Mouse (Mus musculus) kidney, postnatal 0 days (tissue): ENCODE data around the gene Raly. TPM values are rescaled to one million over a fixed set of nuclear protein-coding genes. Genes with fewer than 3 reads are reported as not detected.
"Not testable (repeated sequence)": the region's sequence is repeated elsewhere in the genome, so short reads cannot be mapped to it uniquely, and the experiment has no call there.

ENCODE experiments used
- ATAC-seq: fragments of 200-750 bp; cut with Nextera tagmentation; replicated peaks from 2 replicates; pipeline ENCODE4 v1.8.0; 2017; ENCODE audit warnings: low read depth, moderate number of reproducible peaks, moderate TSS enrichment, moderate library complexity; ENCODE audit not compliant: low FRiP score
- DNase-seq: peaks from one replicate; pipeline ENCODE4 v3.0.0-alpha.2; 2016; ENCODE audit warnings: low spot score
- H3K27ac ChIP-seq: fragments of 300-500 bp; sonication (generic); 2 replicates; pipeline ENCODE4 v1.5.1; 2014; ENCODE audit warnings: mild to moderate bottlenecking
- H3K27me3 ChIP-seq: fragments of 300-500 bp; sonication (generic); 2 replicates; pipeline ENCODE4 v1.6.1; 2014; ENCODE audit warnings: low read length, mixed read lengths; ENCODE audit not compliant: insufficient read depth
- H3K36me3 ChIP-seq: fragments of 300-500 bp; sonication (generic); 2 replicates; pipeline ENCODE4 v1.6.1; 2014; ENCODE audit warnings: low read length, mixed read lengths; ENCODE audit not compliant: insufficient read depth
- H3K4me1 ChIP-seq: fragments of 300-500 bp; sonication (generic); replicated peaks from 2 replicates; pipeline ENCODE4 v1.6.1; 2014; ENCODE audit warnings: antibody characterized with exemption, low read length, mixed read lengths; ENCODE audit not compliant: insufficient read depth
- H3K4me2 ChIP-seq: fragments of 300-500 bp; sonication (generic); 2 replicates; pipeline ENCODE4 v1.6.1; 2014; ENCODE audit warnings: mild to moderate bottlenecking, low read length, moderate library complexity, mixed read lengths
- H3K4me3 ChIP-seq: fragments of 300-500 bp; sonication (generic); replicated peaks from 2 replicates; pipeline ENCODE4 v1.5.1; 2014; ENCODE audit warnings: low read depth, low read length
- H3K9ac ChIP-seq: fragments of 300-500 bp; sonication (generic); 2 replicates; pipeline ENCODE4 v1.6.1; 2014; ENCODE audit warnings: low read depth, low read length
- H3K9me3 ChIP-seq: fragments of 300-500 bp; sonication (generic); replicated peaks from 2 replicates; pipeline ENCODE4 v1.6.1; 2016; ENCODE audit warnings: low read length, inconsistent platforms, mixed read lengths
- CTCF ChIP-seq: IDR thresholded peaks from 2 replicates; pipeline ENCODE4 v1.5.1; 2016; ENCODE audit warnings: antibody characterized with exemption, low read depth, mild to moderate bottlenecking, moderate library complexity
- WGBS: fragments of 180-500 bp; shearing (Covaris S2); extraction: QIAGEN DNeasy Blood & Tissue Kit; methylation state at CpG from one replicate; pipeline ENCODE4 v1.1.7; 2014; 5-methylcytosine and 5-hydroxymethylcytosine counted together
- polyA plus RNA-seq: library from polyadenylated mRNA; unstranded; fragments of >200 nt; fragmentation: Nextera tagmentation; extraction: Ambion mirVana; gene quantifications from 2 replicates; pipeline ENCODE4 v1.2.1, GENCODE M21; 2015

Gene Raly
- polyA plus RNA-seq, 1 experiment from 2014 or later, result 31.6 TPM

- no peak for DNase-seq
- H3K4me1 ChIP-seq, result 0 out of 2 replicates have a peak, but pooled peaks cover 6% of the 10 kb centered on the region
- H3K4me2 ChIP-seq, result peak overlapping the region; percentile 64
- TF ChIP-seq CTCF, result no peak
- H3K4me3 ChIP-seq, result peak overlapping the region; percentile 86
- no peaks in the 10 kb centered on the region for H3K9me3 ChIP-seq
- no peak for ATAC-seq
- H3K36me3 ChIP-seq, result peaks cover under 1% of the 10 kb centered on the region; the same call in 1 of the 2 replicates
- no peak overlapping the region for H3K27ac ChIP-seq
- WGBS, result 8% methylated on average over 12 of the region's 12 CpGs
- no peaks in the 10 kb centered on the region for H3K27me3 ChIP-seq
- H3K9ac ChIP-seq, result peak overlapping the region; percentile 49; the same call in 1 of the 2 replicates
These were observed 102.1 kb downstream of the Raly start for GRCm38 (mm10) chr2:154893045-154893385.

DNA sequence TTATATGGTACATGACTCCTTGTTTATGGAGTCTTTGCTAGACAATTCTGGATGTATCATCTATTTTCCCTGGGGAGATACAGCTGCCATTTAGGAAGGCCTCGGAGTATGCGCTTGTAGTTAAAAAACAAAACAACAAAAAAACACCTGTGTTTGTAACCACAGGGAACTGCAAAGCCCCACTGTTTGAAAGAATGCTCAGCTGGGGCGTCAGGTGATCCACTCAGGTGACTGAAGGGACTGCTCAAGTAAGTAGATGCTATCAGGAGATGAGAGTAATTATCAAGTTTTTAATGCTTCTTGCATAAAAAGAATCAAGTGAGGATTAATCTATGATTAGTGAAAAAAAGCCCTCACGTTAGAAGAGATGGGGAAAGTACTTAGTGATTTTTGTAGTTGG, 102.7 kb downstream of the Raly start:
- H3K36me3 ChIP-seq, result no peaks in the 10 kb centered on the region
- no peak overlapping the region for H3K27ac ChIP-seq
- no peak overlapping the region for H3K9ac ChIP-seq
- H3K4me2 ChIP-seq, result peak overlapping the region; percentile 64; the same call in 1 of the 2 replicates
- WGBS, result 66% methylated on average over 4 of the region's 4 CpGs
- DNase-seq, result no peak
- no peak for TF ChIP-seq CTCF
- H3K4me3 ChIP-seq, result no peak overlapping the region
- 0 out of 2 replicates have a peak, but pooled peaks cover 6% of the 10 kb centered on the region for H3K4me1 ChIP-seq
- no peak for ATAC-seq
- no peaks in the 10 kb centered on the region for H3K9me3 ChIP-seq
- H3K27me3 ChIP-seq, result no peaks in the 10 kb centered on the region

DNA sequence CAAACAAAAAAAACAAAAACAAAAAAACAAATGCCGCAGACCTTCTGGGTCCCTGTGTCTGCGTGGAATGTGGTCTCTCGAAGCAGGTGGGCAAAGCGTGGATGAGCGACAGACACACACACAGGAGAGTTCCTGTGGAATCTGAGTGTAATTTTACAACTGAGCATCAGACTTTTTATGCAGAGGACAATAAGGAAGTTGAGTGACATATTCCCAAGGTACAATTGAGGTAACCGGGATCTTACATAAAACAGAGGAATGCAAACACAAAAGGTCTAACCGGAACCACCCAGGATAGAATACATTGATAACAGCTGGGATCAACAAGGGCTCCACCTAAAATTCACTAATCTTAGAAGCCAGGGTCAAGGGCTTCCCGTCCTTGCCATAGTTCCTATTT, 108.1 kb downstream of the Raly start:
- H3K27me3 ChIP-seq, ATAC-seq: not testable (repeated sequence)

DNA sequence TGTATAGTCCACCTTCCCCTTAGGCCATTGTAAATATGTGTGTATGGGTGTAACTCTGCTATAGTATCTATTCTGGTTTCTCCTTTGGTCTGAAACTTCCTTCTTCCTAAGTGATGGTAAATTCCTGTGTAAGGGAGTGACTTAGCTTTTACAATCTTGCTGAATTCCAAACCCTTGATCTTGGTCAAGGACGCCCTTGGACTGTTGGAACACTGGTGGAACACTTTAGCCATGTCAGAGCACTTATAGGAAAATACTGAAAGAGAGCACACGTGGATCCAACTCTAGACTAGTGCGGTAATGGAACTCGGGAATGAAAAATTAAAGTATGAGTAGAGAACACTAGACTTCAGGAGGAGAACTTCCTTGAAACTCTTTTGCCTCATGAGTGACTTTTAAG, 108.5 kb downstream of the Raly start:
- not testable (repeated sequence) for H3K27ac ChIP-seq, H3K9me3 ChIP-seq, H3K9ac ChIP-seq, H3K4me3 ChIP-seq, H3K4me1 ChIP-seq, H3K27me3 ChIP-seq, H3K4me2 ChIP-seq, DNase-seq, ATAC-seq, H3K36me3 ChIP-seq
- 85% methylated on average over 4 of the region's 4 CpGs for WGBS

More for the DNA sequence above, 108.1 kb downstream of the Raly start:
- H3K4me3 ChIP-seq, DNase-seq, H3K27ac ChIP-seq, H3K9ac ChIP-seq, H3K36me3 ChIP-seq, H3K9me3 ChIP-seq, H3K4me2 ChIP-seq, H3K4me1 ChIP-seq: not testable (repeated sequence)
- 85% methylated on average over 8 of the region's 8 CpGs for WGBS

- Histone ChIP-seq H3K4me2 (no peak overlapping the region), H3K9ac (no peak overlapping the region), H3K9me3 (no peaks in the 10 kb centered on the region), H3K27ac (no peak overlapping the region), H3K4me1 (no peaks in the 10 kb centered on the region), H3K4me3 (no peak overlapping the region), H3K27me3 (no peaks in the 10 kb centered on the region), H3K36me3 (no peaks in the 10 kb centered on the region)
- DNase-seq, result no peak
- 76% methylated on average over 3 of the region's 3 CpGs for WGBS
- no peak for TF ChIP-seq CTCF
- no peak for ATAC-seq
These were observed 111.2 kb downstream of the Raly start for GRCm38 (mm10) chr2:154902111-154902510.

DNA sequence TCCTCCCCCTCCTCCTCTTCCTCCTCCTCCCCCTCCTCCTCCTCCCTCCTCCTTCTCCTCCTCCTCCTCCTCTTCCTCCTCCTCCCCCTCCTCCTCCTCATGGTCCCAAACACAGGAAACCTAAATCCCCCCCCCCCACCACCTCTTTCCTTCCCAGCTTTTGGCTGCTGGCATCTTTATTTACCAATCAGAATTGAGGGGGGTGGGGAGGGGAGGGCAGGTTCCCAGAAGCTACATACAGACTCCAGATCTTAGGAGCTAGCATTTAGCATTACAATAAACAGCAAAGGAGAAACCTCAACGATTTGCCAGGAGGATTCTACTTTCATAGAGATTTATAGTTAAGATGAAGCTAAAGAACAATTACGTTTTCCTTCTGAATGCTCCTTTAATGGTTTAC, 114.9 kb downstream of the Raly start:
- 48% methylated on average over 2 of the region's 2 CpGs for WGBS
- no peak overlapping the region for H3K4me2 ChIP-seq
- TF ChIP-seq CTCF, result no peak
- H3K27me3 ChIP-seq, result no peaks in the 10 kb centered on the region
- DNase-seq (no peak), ATAC-seq (no peak)
- H3K4me1 ChIP-seq, result no peaks in the 10 kb centered on the region
- H3K4me3 ChIP-seq, result no peak overlapping the region
- no peaks in the 10 kb centered on the region for H3K36me3 ChIP-seq
- H3K9ac ChIP-seq, result no peak overlapping the region
- no peaks in the 10 kb centered on the region for H3K9me3 ChIP-seq
- no peak overlapping the region for H3K27ac ChIP-seq

DNA sequence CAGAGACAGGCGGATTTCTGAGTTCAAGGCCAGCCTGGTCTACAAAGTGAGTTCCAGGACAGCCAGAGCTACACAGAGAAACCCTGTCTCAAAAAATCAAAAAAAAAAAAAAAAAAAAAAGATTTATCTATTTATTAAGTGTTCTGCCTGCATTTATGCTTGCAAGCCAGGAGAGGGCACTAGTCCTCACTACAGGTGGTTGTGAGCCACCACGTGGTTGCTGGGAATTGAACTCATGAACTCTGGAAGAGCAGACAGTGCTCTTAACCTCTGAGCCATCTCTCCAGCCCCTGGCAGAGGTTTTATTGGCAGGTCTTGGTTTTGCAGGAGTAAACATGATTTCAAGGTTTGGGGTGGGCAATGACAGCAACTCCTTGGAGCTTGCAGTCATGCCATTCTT, 117.3 kb downstream of the Raly start:
- ATAC-seq, H3K9ac ChIP-seq, H3K4me1 ChIP-seq, H3K27ac ChIP-seq, H3K27me3 ChIP-seq, H3K36me3 ChIP-seq, H3K9me3 ChIP-seq, H3K4me3 ChIP-seq, H3K4me2 ChIP-seq, DNase-seq: not testable (repeated sequence)
- 54% methylated on average over 2 of the region's 2 CpGs for WGBS
- TF ChIP-seq CTCF, result peak; percentile 32
